Mouse (Mus musculus) hindbrain, embryonic 16.5 days (tissue): ENCODE results near the gene Rhbdd3. TPM values are rescaled to one million over a fixed set of nuclear protein-coding genes. Genes with fewer than 3 reads are reported as not detected.
"Not testable (repeated sequence)": the region's sequence is repeated elsewhere in the genome, so short reads cannot be mapped to it uniquely, and the experiment has no call there.

Experiments
- ATAC-seq: fragments of 200-750 bp; cut with Nextera tagmentation; 2 replicates; pipeline ENCODE4 v1.8.0; 2017; ENCODE audit warnings: moderate TSS enrichment, moderate library complexity
- H3K27ac ChIP-seq: fragments of 300-500 bp; sonication (generic); 2 replicates; pipeline ENCODE4 v1.5.1; 2014; ENCODE audit warnings: low read depth, mild to moderate bottlenecking, control low read depth, low read length, moderate library complexity
- H3K27me3 ChIP-seq: fragments of 300-500 bp; sonication (generic); replicated peaks from 2 replicates; pipeline ENCODE4 v1.6.1; 2014; ENCODE audit warnings: low read length; ENCODE audit not compliant: control insufficient read depth, insufficient read depth
- H3K36me3 ChIP-seq: fragments of 300-500 bp; sonication (generic); 2 replicates; pipeline ENCODE4 v1.6.1; 2014; ENCODE audit warnings: mild to moderate bottlenecking, low read length, moderate library complexity, mixed read lengths; ENCODE audit not compliant: control insufficient read depth, insufficient read depth
- H3K4me1 ChIP-seq: fragments of 300-500 bp; sonication (generic); 2 replicates; pipeline ENCODE4 v1.6.1; 2014; ENCODE audit warnings: low read depth, low read length; ENCODE audit not compliant: control insufficient read depth, insufficient read depth
- H3K4me2 ChIP-seq: fragments of 300-500 bp; sonication (generic); 2 replicates; pipeline ENCODE4 v1.6.1; 2014; ENCODE audit warnings: mild to moderate bottlenecking, low read length, control low read depth, moderate library complexity
- H3K4me3 ChIP-seq: fragments of 300-500 bp; sonication (generic); 2 replicates; pipeline ENCODE4 v1.5.1; 2014; ENCODE audit warnings: mild to moderate bottlenecking, low read length, control low read depth, moderate library complexity
- H3K9ac ChIP-seq: fragments of 300-500 bp; sonication (generic); 2 replicates; pipeline ENCODE4 v1.6.1; 2014; ENCODE audit warnings: low read depth, mild to moderate bottlenecking, control low read depth, low read length, moderate library complexity
- H3K9me3 ChIP-seq: fragments of 300-500 bp; sonication (generic); 2 replicates; pipeline ENCODE4 v1.6.1; 2014; ENCODE audit warnings: mild to moderate bottlenecking, low read length, moderate library complexity; ENCODE audit not compliant: control insufficient read depth
- WGBS: fragments of 180-500 bp; shearing (Covaris S2); extraction: QIAGEN DNeasy Blood & Tissue Kit; methylation state at CpG from one replicate; pipeline ENCODE4 v1.1.7; 2014; 5-methylcytosine and 5-hydroxymethylcytosine counted together
- polyA plus RNA-seq: library from polyadenylated mRNA; unstranded; fragments of >200 nt; fragmentation: Nextera tagmentation; extraction: Ambion mirVana; gene quantifications from 2 replicates; pipeline ENCODE4 v1.2.1, GENCODE M21; 2015

Gene Rhbdd3
- polyA plus RNA-seq, 1 experiment from 2014 or later, result 45.0 TPM

DNA sequence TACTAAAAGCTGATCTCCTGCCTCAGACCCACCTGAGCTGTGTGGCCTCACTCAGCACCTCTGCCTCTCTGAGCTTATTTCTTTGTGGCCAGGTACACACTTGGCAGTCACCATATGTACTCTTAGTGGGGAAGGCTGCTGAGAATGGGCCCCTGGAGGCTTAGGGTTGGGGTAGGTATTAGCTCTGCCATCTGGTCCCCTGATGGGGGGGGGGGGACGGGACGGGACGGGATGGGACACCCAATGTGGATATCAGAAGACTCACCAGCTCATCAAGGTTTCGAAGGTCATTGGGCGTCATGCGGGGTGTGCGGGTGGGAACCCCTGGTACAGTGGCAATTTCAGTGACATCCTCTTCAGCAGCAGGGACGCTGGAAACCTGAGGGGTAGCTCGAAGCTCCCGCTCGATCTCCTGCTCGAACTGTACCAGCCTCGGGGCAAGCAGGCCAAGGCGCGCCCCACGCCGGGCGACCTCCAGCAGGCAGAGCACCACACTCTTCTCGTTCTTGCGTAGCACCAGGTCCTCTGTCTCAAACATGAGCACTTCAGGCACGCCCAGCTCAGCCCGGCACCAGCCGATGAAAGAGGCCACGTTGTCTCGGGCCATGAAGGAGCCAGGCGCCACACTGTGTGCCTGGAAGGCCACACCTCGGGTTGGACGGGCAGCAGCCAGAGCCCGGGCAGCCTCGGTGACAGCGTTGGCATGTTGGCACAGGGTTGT is 35.0 kb upstream of the Rhbdd3 start:
- Histone ChIP-seq H3K9ac (peak overlapping the region; percentile 73), H3K4me1 (peaks cover 41% of the 10 kb centered on the region), H3K4me3 (peak overlapping the region; percentile 64), H3K4me2 (peak overlapping the region; percentile 90), H3K27me3 (peaks cover 41% of the 10 kb centered on the region), H3K9me3 (no peaks in the 10 kb centered on the region), H3K27ac (no peak overlapping the region), H3K36me3 (peaks cover 14% of the 10 kb centered on the region)
- 50% methylated on average over 31 of the region's 31 CpGs for WGBS
- ATAC-seq, result no peak

DNA sequence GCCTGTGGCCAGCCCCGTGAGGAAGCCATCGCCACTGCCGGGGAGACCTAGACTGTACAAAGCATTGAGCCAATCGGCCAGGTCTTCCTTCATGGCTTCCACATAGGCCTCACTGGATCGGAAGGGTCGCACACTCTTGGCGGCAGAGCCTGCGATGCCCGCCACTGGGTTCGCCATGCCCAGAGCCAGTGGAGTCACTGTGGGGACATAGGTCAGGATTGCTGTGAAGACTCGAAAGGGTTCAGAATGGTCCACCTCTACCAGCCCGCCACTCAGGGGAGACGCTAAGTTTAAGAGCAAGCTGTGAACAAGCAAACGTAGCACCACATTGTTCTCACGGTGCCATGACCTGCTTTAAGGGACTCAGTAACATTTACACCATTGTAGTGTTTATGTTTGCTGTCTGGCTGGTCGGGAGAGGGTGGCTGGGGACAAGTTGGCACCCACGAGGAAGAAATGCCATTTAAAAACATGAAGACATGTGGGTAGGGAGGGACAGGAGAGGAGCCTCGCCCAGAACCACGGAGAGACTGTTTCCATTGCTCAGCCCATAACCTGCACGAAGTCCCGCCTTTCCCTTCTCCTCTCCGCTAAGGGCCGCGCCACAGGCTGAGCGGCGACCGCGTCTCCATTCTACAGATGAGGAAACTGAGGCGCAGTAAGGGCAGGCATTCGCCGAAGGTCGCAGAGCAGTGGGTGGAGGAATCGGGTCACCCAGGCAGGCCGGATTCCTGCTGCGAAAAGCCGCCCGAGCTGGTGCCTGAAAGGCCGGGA is 34.3 kb upstream of the Rhbdd3 start:
- H3K27me3 ChIP-seq, result peaks cover 36% of the 10 kb centered on the region
- H3K4me2 ChIP-seq, result peak overlapping the region; percentile 90
- no peak overlapping the region for H3K27ac ChIP-seq
- 0 out of 2 replicates have a peak, but pooled peaks have one; percentile 0 for ATAC-seq
- peaks cover 22% of the 10 kb centered on the region for H3K36me3 ChIP-seq
- H3K4me3 ChIP-seq, result peak overlapping the region; percentile 64
- H3K4me1 ChIP-seq, result peaks cover 40% of the 10 kb centered on the region
- peak overlapping the region; percentile 73 for H3K9ac ChIP-seq
- WGBS, result 12% methylated on average over 38 of the region's 38 CpGs
- no peaks in the 10 kb centered on the region for H3K9me3 ChIP-seq

GRCm38 (mm10) chr11:5065056-5065821 is 33.5 kb upstream of the Rhbdd3 start, which contains the start of gene Gas2l1:
TSS of gene Gas2l1 (minus strand) at chr11:5065327.
- H3K9me3 ChIP-seq, result no peaks in the 10 kb centered on the region
- peak within 1 kb of the TSS; percentile 57 for H3K27ac ChIP-seq
- 1% methylated on average over 45 of the region's 50 CpGs for WGBS
- peak within 1 kb of the TSS; percentile 90 for H3K4me2 ChIP-seq
- ATAC-seq, result peak; percentile 91
- H3K4me1 ChIP-seq, result peaks cover 37% of the 10 kb centered on the region
- H3K4me3 ChIP-seq, result peak within 1 kb of the TSS; percentile 64
- peak within 1 kb of the TSS; percentile 73 for H3K9ac ChIP-seq
- peaks cover 29% of the 10 kb centered on the region for H3K27me3 ChIP-seq
- peaks cover 23% of the 10 kb centered on the region for H3K36me3 ChIP-seq

DNA sequence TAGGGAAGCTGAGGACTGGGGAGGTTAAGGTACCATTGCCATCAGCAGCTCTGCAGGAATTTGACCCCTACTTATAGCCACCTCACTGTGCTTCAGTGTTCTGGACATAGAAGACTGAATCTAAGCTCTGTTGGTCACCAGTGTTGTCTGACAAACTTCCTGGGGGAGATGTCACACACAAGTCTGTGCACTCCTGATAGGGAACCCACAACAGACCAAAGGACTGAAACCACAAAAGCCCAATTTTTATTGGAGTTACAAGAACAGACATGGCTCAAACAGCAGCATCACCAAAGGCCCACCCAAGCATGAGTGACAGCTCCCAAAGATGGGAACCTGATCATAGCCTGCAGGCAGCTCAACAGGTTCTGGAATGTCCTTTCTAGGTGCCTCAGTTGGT is 31.7 kb upstream of the Rhbdd3 start:
- Histone ChIP-seq H3K4me1 (peaks cover 28% of the 10 kb centered on the region), H3K4me3 (no peak overlapping the region), H3K9me3 (no peaks in the 10 kb centered on the region), H3K36me3 (peaks cover 35% of the 10 kb centered on the region), H3K4me2 (no peak overlapping the region), H3K27ac (no peak overlapping the region), H3K9ac (no peak overlapping the region), H3K27me3 (peaks cover 16% of the 10 kb centered on the region)
- no peak for ATAC-seq

DNA sequence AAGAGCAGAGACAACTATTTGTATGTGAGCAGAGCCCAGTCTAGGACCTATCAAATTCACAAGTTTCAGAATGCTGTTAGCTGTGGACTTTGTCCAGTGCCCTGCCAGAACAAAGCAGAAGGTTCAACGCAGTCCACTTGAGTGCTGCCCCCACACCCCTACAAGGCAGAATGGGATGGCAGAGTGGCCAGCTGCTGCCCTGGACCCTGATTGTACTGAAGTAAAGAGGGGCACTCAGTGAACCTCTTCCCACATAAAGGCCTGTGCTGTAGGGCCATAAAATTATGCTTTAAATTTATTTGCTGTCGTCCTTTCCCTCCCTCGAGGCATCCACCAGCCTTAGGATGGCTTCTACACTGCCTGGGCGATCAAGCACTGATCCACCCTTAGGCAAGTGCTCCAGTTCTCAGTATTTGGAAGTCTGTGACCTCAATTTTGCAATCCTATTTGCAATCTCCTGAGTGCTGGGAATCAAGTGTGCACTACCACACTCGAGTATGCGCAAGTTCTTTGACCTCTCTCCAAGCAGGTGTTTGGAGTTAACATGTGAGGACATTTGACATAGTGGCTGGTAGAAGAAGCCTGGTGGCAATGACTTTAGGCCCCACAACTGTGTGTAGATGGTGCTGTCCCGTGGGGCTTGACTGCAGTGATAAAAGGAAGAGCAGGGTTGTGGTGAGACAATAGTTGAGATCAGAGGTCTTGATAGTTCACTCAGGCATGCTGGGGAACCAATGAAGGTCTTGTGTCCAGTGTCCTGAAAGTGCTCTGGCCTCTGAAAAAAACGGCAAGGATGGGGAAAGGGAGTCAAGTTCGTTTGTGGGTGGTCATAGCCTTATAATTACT is 30.4 kb upstream of the Rhbdd3 start:
- H3K4me2 ChIP-seq, result no peak overlapping the region
- ATAC-seq, result no peak
- H3K4me1 ChIP-seq, result peaks cover 15% of the 10 kb centered on the region
- H3K27ac ChIP-seq, result no peak overlapping the region
- H3K4me3 ChIP-seq, result no peak overlapping the region
- no peaks in the 10 kb centered on the region for H3K9me3 ChIP-seq
- WGBS, result 77% methylated on average over 9 of the region's 9 CpGs
- peaks cover 3% of the 10 kb centered on the region for H3K27me3 ChIP-seq
- H3K36me3 ChIP-seq, result peaks cover 47% of the 10 kb centered on the region
- no peak overlapping the region for H3K9ac ChIP-seq

DNA sequence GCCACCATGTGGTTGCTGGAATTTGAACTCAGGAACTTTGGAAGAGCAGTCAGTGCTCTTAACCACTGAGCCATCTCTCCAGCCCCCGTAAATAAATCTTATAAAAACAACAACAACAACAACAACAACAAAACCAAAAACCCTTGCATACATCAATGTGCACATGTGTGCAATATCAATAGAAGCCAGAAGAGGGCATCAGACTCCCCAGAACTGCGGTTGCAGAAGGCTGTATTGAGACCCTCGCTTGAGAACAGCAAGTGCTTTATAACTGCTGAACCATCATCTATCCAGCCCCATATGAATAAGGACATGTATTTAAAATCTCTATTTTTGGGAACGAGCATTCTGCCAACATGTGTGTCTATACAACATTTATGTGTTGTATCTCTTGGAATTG is 23.8 kb upstream of the Rhbdd3 start:
- H3K4me2 ChIP-seq, result no peak overlapping the region
- no peak overlapping the region for H3K9ac ChIP-seq
- H3K36me3 ChIP-seq, result peaks cover 43% of the 10 kb centered on the region
- WGBS, result 65% methylated on average over 4 of the region's 4 CpGs
- H3K4me3 ChIP-seq, result no peak overlapping the region
- no peaks in the 10 kb centered on the region for H3K4me1 ChIP-seq
- no peak for ATAC-seq
- H3K9me3 ChIP-seq, result no peaks in the 10 kb centered on the region
- no peaks in the 10 kb centered on the region for H3K27me3 ChIP-seq
- H3K27ac ChIP-seq, result no peak overlapping the region

GRCm38 (mm10) chr11:5075760-5076159 is 23.0 kb upstream of the Rhbdd3 start:
- no peak for ATAC-seq
- Histone ChIP-seq H3K4me3 (no peak overlapping the region), H3K9me3 (no peaks in the 10 kb centered on the region), H3K27ac (no peak overlapping the region), H3K9ac (no peak overlapping the region), H3K27me3 (no peaks in the 10 kb centered on the region), H3K4me1 (no peaks in the 10 kb centered on the region), H3K36me3 (peaks cover 43% of the 10 kb centered on the region), H3K4me2 (no peak overlapping the region)

- H3K9ac ChIP-seq, H3K9me3 ChIP-seq, H3K4me3 ChIP-seq, H3K27me3 ChIP-seq, H3K27ac ChIP-seq, ATAC-seq, H3K4me1 ChIP-seq, H3K4me2 ChIP-seq: not testable (repeated sequence)
- WGBS, result 87% methylated on average over 3 of the region's 5 CpGs
- peaks cover 37% of the 10 kb centered on the region for H3K36me3 ChIP-seq
These were observed 21.9 kb upstream of the Rhbdd3 start for GRCm38 (mm10) chr11:5076843-5077242.
